Mouse (Mus musculus) midbrain, embryonic 13.5 days (tissue): ENCODE results near the gene Tbce. TPM values are rescaled to one million over a fixed set of nuclear protein-coding genes. Genes with fewer than 3 reads are reported as not detected.
A peak's percentile ranks its signal among the peaks of the same experiment; 100 is the strongest.
"Not testable (repeated sequence)": the region's sequence is repeated elsewhere in the genome, so short reads cannot be mapped to it uniquely, and the experiment has no call there.

ENCODE experiments used
- ATAC-seq: fragments of 200-750 bp; cut with Nextera tagmentation; 2 replicates; pipeline ENCODE4 v1.8.0; 2017; ENCODE audit warnings: mild to moderate bottlenecking, moderate TSS enrichment, moderate library complexity
- H3K27ac ChIP-seq: fragments of 300-500 bp; sonication (generic); 2 replicates; pipeline ENCODE4 v1.5.1; 2015; ENCODE audit warnings: inconsistent platforms, mild to moderate bottlenecking, moderate library complexity
- H3K27me3 ChIP-seq: fragments of 300-500 bp; sonication (generic); 2 replicates; pipeline ENCODE4 v1.6.1; 2015; ENCODE audit warnings: mild to moderate bottlenecking, inconsistent platforms
- H3K36me3 ChIP-seq: fragments of 300-500 bp; sonication (generic); 2 replicates; pipeline ENCODE4 v1.6.1; 2015; ENCODE audit warnings: mild to moderate bottlenecking, inconsistent platforms
- H3K4me1 ChIP-seq: fragments of 300-500 bp; sonication (generic); replicated peaks from 2 replicates; pipeline ENCODE4 v1.6.1; 2015; ENCODE audit warnings: inconsistent platforms
- H3K4me2 ChIP-seq: fragments of 300-500 bp; sonication (generic); replicated peaks from 2 replicates; pipeline ENCODE4 v1.6.1; 2015; ENCODE audit warnings: moderate library complexity, mild to moderate bottlenecking, inconsistent platforms
- H3K4me3 ChIP-seq: fragments of 300-500 bp; sonication (generic); replicated peaks from 2 replicates; pipeline ENCODE4 v1.5.1; 2015; ENCODE audit warnings: mild to moderate bottlenecking, inconsistent platforms
- H3K9ac ChIP-seq: fragments of 300-500 bp; sonication (generic); replicated peaks from 2 replicates; pipeline ENCODE4 v1.6.1; 2015; ENCODE audit warnings: mild to moderate bottlenecking, inconsistent platforms
- H3K9me3 ChIP-seq: fragments of 300-500 bp; sonication (generic); 2 replicates; pipeline ENCODE4 v1.6.1; 2016; ENCODE audit warnings: mild to moderate bottlenecking, inconsistent platforms
- WGBS: fragments of 180-500 bp; shearing (Covaris S2); methylation state at CpG from one replicate; pipeline ENCODE4 v1.1.7; 2015; 5-methylcytosine and 5-hydroxymethylcytosine counted together
- polyA plus RNA-seq: library from polyadenylated mRNA; unstranded; fragments of >200 nt; fragmentation: Nextera tagmentation; extraction: Ambion mirVana; gene quantifications from 2 replicates; pipeline ENCODE4 v1.2.1, GENCODE M21; 2015

Gene Tbce
- polyA plus RNA-seq, 1 experiment from 2014 or later: 104 TPM

DNA sequence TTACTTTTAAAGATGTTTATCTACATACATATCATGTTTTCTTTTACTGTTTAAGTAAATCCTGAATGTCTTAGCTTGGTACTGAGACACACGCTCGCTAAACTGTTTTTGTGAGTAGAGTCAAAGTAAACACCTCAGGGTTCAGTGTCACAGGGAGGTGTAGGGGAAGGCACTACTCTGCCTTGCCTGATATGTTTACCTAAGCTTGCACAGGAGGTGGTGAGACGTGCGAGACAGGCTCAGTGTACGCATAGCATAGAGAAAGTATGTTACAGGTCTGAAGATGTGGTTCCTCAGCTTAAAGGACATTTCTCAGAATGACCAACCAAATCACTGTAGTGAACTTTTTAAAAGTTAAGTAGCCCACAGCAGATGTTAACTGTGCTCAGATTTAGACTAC is 42.0 kb downstream of the Tbce start:
- peaks cover 86% of the 10 kb centered on the region for H3K36me3 ChIP-seq

DNA sequence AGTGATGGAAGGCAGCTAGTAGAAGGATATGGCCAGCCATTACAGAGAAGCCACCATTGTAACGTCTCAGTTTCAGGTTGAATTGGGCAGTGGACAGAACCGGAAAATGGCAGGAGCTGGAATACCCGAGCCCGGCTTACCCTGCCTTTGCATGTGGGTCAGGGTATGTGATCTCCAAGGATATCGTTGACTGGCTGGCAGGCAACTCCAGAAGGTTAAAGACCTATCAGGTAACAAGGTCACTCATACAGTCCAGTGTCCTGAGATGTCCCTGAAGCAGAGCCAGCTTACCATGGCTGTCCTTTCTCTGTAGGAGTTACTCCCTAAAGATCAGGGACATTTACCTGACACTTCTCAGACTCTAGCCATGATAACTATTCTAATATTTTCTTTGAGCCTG is 44.4 kb downstream of the Tbce start:
- WGBS: 98% methylated on average over 5 of the region's 5 CpGs
- Histone ChIP-seq H3K9me3 (no peaks in the 10 kb centered on the region), H3K27me3 (no peaks in the 10 kb centered on the region), H3K4me1 (no peaks in the 10 kb centered on the region), H3K9ac (no peak overlapping the region), H3K4me3 (no peak overlapping the region), H3K4me2 (no peak overlapping the region), H3K36me3 (peaks cover 79% of the 10 kb centered on the region), H3K27ac (no peak overlapping the region)
- no peak for ATAC-seq

More for the DNA sequence above, 42.0 kb downstream of the Tbce start:
- Histone ChIP-seq H3K4me3 (no peak overlapping the region), H3K27me3 (no peaks in the 10 kb centered on the region), H3K9me3 (no peaks in the 10 kb centered on the region), H3K4me2 (no peak overlapping the region), H3K27ac (no peak overlapping the region), H3K4me1 (no peaks in the 10 kb centered on the region), H3K9ac (no peak overlapping the region)
- no peak for ATAC-seq
- 92% methylated on average over 5 of the region's 5 CpGs for WGBS

DNA sequence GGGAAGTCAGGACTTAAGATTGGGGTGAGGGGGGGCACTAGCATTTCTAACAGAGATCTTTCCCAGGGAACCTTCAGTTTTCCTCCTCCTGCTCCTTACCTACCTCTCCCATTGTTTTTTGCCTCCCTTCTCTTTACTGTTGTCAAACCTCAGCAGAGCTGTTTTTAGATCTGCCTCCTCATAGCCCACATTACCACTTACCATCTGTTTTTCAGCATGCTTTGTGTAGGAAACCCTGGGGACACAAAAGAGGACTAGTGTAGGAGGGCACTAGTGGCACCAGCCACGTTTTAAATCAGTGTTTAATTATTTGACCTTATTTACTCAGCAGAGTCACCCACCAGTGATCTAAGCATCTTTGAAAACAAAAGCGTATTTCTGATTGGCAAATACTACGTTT is 46.4 kb downstream of the Tbce start:
- Histone ChIP-seq H3K36me3 (peaks cover 76% of the 10 kb centered on the region), H3K4me2 (no peak overlapping the region), H3K9ac (no peak overlapping the region), H3K4me1 (no peaks in the 10 kb centered on the region), H3K4me3 (no peak overlapping the region), H3K9me3 (no peaks in the 10 kb centered on the region), H3K27me3 (no peaks in the 10 kb centered on the region), H3K27ac (no peak overlapping the region)
- 84% methylated on average over 3 of the region's 3 CpGs for WGBS
- ATAC-seq: no peak

DNA sequence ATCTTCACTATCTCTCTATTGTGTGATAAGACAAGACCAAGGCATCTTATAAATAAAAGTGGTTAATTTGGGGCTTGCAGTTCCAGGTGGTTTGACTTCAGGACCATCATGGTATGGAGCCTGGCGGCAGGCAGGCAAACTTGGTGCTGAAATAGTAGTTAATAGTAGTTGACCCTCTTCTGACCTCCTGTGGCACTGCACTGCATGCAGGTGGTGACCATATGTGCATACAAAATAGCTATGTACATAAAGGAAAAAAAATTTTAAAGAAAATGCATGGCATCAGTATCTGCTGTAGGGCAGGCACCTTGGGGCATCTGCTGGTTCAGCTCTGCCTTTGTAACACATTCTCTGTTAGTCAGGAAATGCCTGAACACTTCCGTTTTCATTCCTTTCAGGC is 49.0 kb downstream of the Tbce start:
- no peaks in the 10 kb centered on the region for H3K4me1 ChIP-seq
- H3K27ac ChIP-seq: no peak overlapping the region
- H3K4me3 ChIP-seq: no peak overlapping the region
- ATAC-seq: no peak
- H3K9ac ChIP-seq: no peak overlapping the region
- WGBS: 84% methylated on average over 2 of the region's 2 CpGs
- no peaks in the 10 kb centered on the region for H3K9me3 ChIP-seq
- H3K36me3 ChIP-seq: peaks cover 60% of the 10 kb centered on the region
- no peaks in the 10 kb centered on the region for H3K27me3 ChIP-seq
- H3K4me2 ChIP-seq: no peak overlapping the region

DNA sequence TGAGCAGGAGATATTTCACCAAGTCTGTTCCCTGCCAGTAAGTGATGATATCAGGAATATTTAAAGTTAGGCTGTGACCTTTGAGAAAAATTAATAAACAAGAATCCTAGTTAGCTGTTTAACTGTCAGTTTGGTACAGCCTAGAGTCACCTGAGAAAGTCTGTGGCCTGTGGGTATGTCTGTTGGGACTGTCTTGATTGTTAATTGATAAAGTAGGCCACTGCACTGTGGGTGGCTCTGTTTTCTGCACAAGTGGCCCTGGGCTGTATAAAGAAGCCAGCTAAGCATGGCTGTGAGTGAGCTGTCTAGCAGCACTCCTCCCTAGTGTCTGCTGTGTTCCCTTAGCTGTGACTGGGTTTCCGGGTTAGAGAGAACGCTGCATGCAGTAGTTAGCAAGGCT is 50.3 kb downstream of the Tbce start:
- ATAC-seq: no peak
- peaks cover 52% of the 10 kb centered on the region for H3K36me3 ChIP-seq
- no peak overlapping the region for H3K4me2 ChIP-seq
- no peak overlapping the region for H3K27ac ChIP-seq
- 87% methylated on average over 2 of the region's 2 CpGs for WGBS
- no peaks in the 10 kb centered on the region for H3K4me1 ChIP-seq
- no peaks in the 10 kb centered on the region for H3K27me3 ChIP-seq
- no peak overlapping the region for H3K9ac ChIP-seq
- H3K9me3 ChIP-seq: no peaks in the 10 kb centered on the region
- no peak overlapping the region for H3K4me3 ChIP-seq

DNA sequence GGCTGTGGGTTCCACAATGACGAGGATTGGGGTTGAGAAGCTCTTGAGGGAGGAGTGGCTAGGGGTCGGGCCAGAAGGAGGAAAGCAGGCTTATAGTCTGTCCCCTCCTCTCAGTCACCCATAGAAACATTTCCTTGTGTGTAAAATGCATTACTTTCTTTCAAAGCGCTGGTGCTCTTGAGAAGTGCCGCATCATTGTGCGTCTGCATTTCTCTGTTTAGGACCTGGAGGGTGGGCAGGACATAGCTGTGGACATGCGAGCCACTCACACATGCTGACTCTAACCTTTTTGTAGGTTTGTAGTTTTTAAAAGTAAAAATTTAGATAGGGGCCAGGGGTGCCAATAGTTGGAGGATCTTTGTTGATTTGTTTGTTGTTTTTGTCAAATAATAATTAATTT is 55.9 kb downstream of the Tbce start:
- WGBS: 83% methylated on average over 6 of the region's 6 CpGs
- Histone ChIP-seq H3K4me3 (no peak overlapping the region), H3K36me3 (peaks cover 15% of the 10 kb centered on the region), H3K27me3 (no peaks in the 10 kb centered on the region), H3K27ac (no peak overlapping the region), H3K4me2 (no peak overlapping the region), H3K9me3 (no peaks in the 10 kb centered on the region), H3K9ac (no peak overlapping the region), H3K4me1 (peaks cover 3% of the 10 kb centered on the region; the same call in 1 of the 2 replicates)
- no peak for ATAC-seq

DNA sequence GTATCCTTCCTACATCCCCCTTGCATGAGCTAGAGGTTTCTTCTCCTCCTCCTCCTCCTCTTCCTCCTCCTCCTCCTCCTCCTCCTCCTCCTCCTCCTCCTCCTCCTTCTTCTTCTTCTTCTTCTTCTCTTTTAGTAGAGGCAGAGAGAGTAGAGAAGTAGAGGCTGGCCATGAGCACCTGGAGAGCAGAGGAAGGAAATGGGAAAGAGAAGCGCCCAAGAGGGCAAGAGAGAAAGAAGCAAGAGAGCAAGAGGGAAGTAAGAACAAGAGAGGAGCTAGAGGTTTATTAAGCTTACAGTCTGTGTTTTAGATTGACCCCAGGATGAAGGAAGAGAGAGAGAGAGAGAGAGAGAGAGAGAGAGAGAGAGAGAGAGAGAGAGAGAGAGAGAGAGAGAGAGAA is 57.6 kb downstream of the Tbce start:
- not testable (repeated sequence) for H3K9ac ChIP-seq, ATAC-seq, H3K4me3 ChIP-seq, H3K27me3 ChIP-seq, H3K27ac ChIP-seq, H3K9me3 ChIP-seq, H3K4me2 ChIP-seq, H3K4me1 ChIP-seq
- 88% methylated on average over 1 of the region's 1 CpGs for WGBS
- peaks cover 12% of the 10 kb centered on the region; the same call in 1 of the 2 replicates for H3K36me3 ChIP-seq

DNA sequence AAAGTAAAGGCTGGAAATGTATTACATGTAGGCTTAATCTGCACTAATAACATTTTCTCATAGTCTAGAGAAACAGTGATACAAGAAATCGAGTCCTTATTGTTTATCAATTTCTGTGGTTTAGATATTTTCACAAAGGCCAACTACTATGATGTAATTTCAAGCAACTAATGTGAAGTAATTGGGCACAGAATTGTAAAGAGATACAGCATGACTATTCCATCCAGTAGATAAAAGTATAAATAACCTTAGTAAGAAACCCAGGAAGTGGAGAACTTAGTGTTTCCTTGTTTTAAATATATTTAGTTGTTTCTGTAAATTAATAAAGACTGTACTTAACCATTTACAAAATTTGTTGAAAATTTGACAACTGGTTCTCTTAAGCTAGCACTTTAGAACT is 69.6 kb downstream of the Tbce start:
- Histone ChIP-seq H3K27ac (no peak overlapping the region), H3K4me1 (no peaks in the 10 kb centered on the region), H3K4me2 (no peak overlapping the region), H3K9me3 (no peaks in the 10 kb centered on the region), H3K36me3 (peaks cover 10% of the 10 kb centered on the region; the same call in 1 of the 2 replicates), H3K27me3 (no peaks in the 10 kb centered on the region), H3K4me3 (no peak overlapping the region), H3K9ac (no peak overlapping the region)
- WGBS: 91% methylated on average over 1 of the region's 1 CpGs
- no peak for ATAC-seq

DNA sequence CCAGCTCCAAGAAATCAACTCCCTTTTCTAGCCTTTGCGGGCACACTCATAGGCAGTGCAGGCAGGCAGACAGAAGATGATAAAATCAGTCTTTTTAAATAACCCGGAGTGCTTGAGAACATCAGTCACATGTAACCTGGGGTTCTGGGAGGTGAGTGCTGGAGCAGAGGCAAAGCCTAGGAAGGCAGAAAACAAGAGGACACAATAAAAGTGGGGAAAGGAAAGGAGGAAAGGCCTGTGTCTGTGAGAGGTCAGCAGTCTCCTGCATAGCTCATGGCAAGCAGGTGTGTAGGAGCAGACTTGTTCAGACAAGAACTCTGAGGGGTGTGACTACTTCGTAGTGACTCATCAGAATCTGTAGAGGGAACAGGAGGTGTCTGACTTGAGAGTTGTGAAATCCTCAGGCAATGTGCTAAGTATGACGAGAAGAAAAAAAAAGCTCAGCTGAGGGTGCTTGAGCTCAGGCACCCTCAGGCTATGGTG is 70.8 kb downstream of the Tbce start:
- Histone ChIP-seq H3K27ac (no peak overlapping the region), H3K36me3 (peaks cover 10% of the 10 kb centered on the region; the same call in 1 of the 2 replicates), H3K27me3 (no peaks in the 10 kb centered on the region), H3K4me2 (no peak overlapping the region), H3K4me1 (no peaks in the 10 kb centered on the region), H3K9ac (no peak overlapping the region), H3K4me3 (no peak overlapping the region), H3K9me3 (no peaks in the 10 kb centered on the region)
- no peak for ATAC-seq
- WGBS: 93% methylated on average over 4 of the region's 4 CpGs

DNA sequence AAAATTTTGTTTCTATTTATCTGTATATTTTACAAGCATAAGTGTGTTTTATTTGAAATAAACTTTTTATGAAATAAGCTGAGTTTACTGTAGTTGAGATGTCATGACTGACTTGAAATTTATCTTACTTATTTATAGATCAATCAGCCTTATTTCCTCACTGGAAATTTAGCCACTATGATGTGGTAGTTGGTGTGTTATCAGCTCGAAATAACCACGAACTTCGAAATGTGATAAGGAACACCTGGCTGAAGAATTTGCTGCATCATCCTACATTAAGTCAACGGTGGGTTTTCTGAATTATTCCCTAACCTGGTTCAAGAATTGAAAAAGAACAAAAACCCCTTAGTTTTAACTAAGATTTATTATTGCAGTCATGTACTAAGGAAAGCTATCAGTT is 73.3 kb downstream of the Tbce start:
- 97% methylated on average over 4 of the region's 4 CpGs for WGBS
- no peak overlapping the region for H3K9ac ChIP-seq
- H3K9me3 ChIP-seq: no peaks in the 10 kb centered on the region
- no peak overlapping the region for H3K4me3 ChIP-seq
- H3K4me1 ChIP-seq: no peaks in the 10 kb centered on the region
- no peak overlapping the region for H3K27ac ChIP-seq
- peaks cover 8% of the 10 kb centered on the region; the same call in 1 of the 2 replicates for H3K36me3 ChIP-seq
- no peak for ATAC-seq
- no peak overlapping the region for H3K4me2 ChIP-seq
- H3K27me3 ChIP-seq: no peaks in the 10 kb centered on the region

DNA sequence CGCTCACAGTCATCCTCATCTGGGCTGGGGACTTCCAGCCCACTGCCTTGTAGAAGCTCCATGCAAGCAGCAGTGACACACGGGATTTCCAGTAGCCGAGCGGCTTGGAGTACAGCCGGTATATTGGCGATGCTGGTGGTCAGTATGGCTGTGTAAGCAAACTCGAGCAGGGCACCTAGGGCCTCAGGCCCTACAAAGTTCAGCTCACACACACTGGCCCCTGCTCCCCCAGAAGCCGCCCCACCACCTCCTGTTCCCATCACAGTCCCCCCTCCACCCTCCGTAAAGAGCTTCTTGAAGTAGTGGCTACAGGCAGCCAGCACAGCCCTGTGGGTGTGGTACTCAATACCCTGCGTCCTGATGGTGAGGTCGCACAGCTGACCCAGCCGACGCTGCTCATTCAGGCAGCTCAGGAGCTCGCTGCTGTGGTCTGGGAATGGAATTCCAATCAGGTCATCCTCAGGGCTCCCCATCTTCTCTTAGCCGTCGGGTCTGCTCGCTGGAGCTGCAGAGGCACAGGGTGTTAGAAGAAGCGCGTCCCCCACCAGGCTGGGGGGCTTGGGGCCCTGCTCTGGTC is 74.0 kb downstream of the Tbce start:
- Histone ChIP-seq H3K4me1 (no peaks in the 10 kb centered on the region), H3K9me3 (no peaks in the 10 kb centered on the region), H3K4me3 (no peak overlapping the region), H3K36me3 (peaks cover 7% of the 10 kb centered on the region; the same call in 1 of the 2 replicates), H3K27ac (no peak overlapping the region), H3K27me3 (no peaks in the 10 kb centered on the region), H3K4me2 (no peak overlapping the region), H3K9ac (no peak overlapping the region)
- ATAC-seq: 0 out of 2 replicates have a peak, but pooled peaks have one; percentile 20
- WGBS: 68% methylated on average over 19 of the region's 19 CpGs

DNA sequence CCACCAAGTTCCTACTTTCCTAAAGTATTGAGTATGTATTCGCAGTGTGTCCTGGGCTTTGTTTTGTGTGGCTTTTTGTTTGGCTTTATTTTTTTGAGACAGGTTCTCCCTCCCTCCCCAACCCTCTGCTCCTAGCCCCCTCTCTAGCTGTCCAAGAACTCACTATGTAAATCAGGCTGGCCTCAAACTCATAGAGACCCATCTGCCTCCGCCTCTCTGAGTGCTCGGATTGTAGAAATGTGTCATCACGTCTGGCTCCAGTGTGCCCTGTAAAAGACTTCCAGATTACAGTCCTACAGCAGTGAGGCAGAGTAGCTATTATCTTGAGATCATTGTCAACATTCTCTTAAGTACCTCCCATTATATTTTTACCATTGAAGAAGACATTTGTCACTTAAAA is 78.4 kb downstream of the Tbce start:
- Histone ChIP-seq H3K27ac (no peak overlapping the region), H3K4me2 (no peak overlapping the region), H3K27me3 (no peaks in the 10 kb centered on the region), H3K4me3 (no peak overlapping the region), H3K9me3 (no peaks in the 10 kb centered on the region), H3K36me3 (peaks cover 7% of the 10 kb centered on the region; the same call in 1 of the 2 replicates), H3K4me1 (peaks cover 3% of the 10 kb centered on the region; the same call in 1 of the 2 replicates), H3K9ac (no peak overlapping the region)
- WGBS: 91% methylated on average over 4 of the region's 4 CpGs
- no peak for ATAC-seq

DNA sequence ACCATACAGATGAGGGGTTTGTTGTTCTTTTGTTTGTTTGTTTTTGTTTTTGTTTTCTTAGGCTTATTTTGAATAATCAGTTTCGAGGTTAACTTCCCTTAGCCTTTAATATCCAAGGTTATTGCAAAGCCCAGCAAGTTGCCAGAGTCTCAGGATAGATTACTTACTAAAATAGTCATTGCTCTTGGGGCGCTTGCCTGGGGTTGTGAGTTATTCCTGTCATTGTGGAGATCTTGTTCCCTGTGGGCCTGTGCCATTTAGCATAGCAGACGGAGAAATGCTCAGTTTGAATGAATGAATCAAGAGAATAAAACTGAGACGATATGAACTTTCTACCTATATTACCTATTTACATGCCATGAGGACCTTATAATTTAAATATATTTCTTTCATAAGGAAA is 79.2 kb downstream of the Tbce start:
- ATAC-seq: no peak
- peaks cover 12% of the 10 kb centered on the region for H3K4me1 ChIP-seq
- WGBS: 91% methylated on average over 4 of the region's 4 CpGs
- H3K9me3 ChIP-seq: no peaks in the 10 kb centered on the region
- no peak overlapping the region for H3K27ac ChIP-seq
- H3K36me3 ChIP-seq: peaks cover 7% of the 10 kb centered on the region; the same call in 1 of the 2 replicates
- H3K4me3 ChIP-seq: no peak overlapping the region
- H3K4me2 ChIP-seq: no peak overlapping the region
- H3K9ac ChIP-seq: no peak overlapping the region
- H3K27me3 ChIP-seq: no peaks in the 10 kb centered on the region
